Mouse (Mus musculus): ENCODE results near the gene Gpr25. TPM values are rescaled to one million over a fixed set of nuclear protein-coding genes. Genes with fewer than 3 reads are reported as not detected.

Gpr25 gene
- total RNA-seq, 2 experiments from 2014 or later, result 6.6 to 7.5 TPM

Other genes with a start within 250 kb of the Gpr25 start
- not detected for gene Ascl5, start 210.1 kb downstream of the Gpr25 start, total RNA-seq (2021)
- gene Cacna1s, start 208.1 kb downstream of the Gpr25 start, total RNA-seq (2021), result under 1 TPM; 0.44 to 0.45 TPM
- gene Kif21b, start 129.5 kb downstream of the Gpr25 start, total RNA-seq (2021), result 10 to 100 TPM; 35.0 to 54.8 TPM
- 1 to 10 TPM in 1 of 2 experiments, under 1 TPM in 1; 0.86 to 2.0 TPM for gene Mroh3, start 48.0 kb downstream of the Gpr25 start, total RNA-seq (2021)
- gene Inava, start 26.6 kb downstream of the Gpr25 start, total RNA-seq (2021), result 1 to 10 TPM; 4.5 to 5.8 TPM
- 100 to 1,000 TPM; 132 to 142 TPM for gene Camsap2, start 85.2 kb upstream of the Gpr25 start, total RNA-seq (2021)
- 10 to 100 TPM; 10.5 to 12.0 TPM for gene Ddx59, start 154.4 kb upstream of the Gpr25 start, total RNA-seq (2021)
- gene Kif14, start 205.5 kb upstream of the Gpr25 start, total RNA-seq (2021), result under 1 TPM; 0.26 to 0.39 TPM